Mouse (Mus musculus): ENCODE measurements at regions not wholly inside any gene's neighbourhood (a gene's known extent, or its start where the extent isn't known, plus 50 kb on each side); places are given as distances from the start of the nearest gene placed in this dataset.

- H3K4me1 ChIP-seq = peaks cover 29% of the 10 kb centered on the region
- ATAC-seq = no peak
- H3K4me3 ChIP-seq = no peak overlapping the region
- H3K36me3 ChIP-seq = no peaks in the 10 kb centered on the region
- 69% methylated on average over 9 of the region's 9 CpGs for WGBS (ENCODE audit: insufficient replicate concordance)
- H3K4me2 ChIP-seq = no peak overlapping the region
- no peak overlapping the region for H3K9ac ChIP-seq
- no peaks in the 10 kb centered on the region for H3K9me3 ChIP-seq (replicated peaks)
- peaks cover 39% of the 10 kb centered on the region for H3K27me3 ChIP-seq (replicated peaks)
- no peak overlapping the region for H3K27ac ChIP-seq
Observed at GRCm38 (mm10) chr2:116974152-116974551, 95.7 kb downstream of the Tmco5 start.

GRCm38 (mm10) chr2:116974569-116975060 lies 96.1 kb downstream of the Tmco5 start:
- H3K4me2 ChIP-seq = peak overlapping the region; percentile 75; the same call in 1 of the 2 replicates
- no peak overlapping the region for H3K9ac ChIP-seq
- H3K4me3 ChIP-seq = no peak overlapping the region
- H3K27ac ChIP-seq = no peak overlapping the region
- H3K9me3 ChIP-seq (replicated peaks) = no peaks in the 10 kb centered on the region
- H3K36me3 ChIP-seq = no peaks in the 10 kb centered on the region
- 51% methylated on average over 7 of the region's 7 CpGs for WGBS (ENCODE audit: insufficient replicate concordance)
- ATAC-seq = no peak
- peaks cover 39% of the 10 kb centered on the region for H3K27me3 ChIP-seq (replicated peaks)
- H3K4me1 ChIP-seq = peaks cover 29% of the 10 kb centered on the region

DNA sequence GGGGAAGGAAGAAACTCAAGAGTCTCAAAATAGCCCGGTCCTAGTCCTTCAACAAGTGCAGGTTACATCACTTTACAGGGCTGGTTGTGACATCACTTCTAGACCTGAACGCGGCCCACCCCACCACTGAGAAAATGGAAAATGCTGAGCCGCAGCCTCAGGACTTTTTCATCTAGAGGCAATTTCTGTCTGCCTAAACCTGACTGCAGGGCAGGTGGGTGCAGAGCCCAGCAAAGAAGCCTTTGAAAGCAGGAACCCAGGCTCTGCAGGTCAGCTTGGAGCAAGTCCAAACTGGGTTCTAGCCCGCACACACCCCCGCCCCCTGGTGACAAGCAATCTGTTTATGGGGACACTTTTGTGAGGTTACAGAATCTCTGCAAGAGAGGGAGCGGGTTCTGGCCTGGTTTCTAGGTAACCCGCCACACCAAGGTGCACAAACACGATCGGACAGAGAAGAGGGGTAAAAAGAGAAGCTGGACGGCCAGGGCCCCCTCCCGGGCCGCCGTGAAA lies 96.7 kb downstream of the Tmco5 start:
- no peak; the same call in 1 of the 2 replicates for ATAC-seq
- peak overlapping the region; percentile 59; the same call in 1 of the 2 replicates for H3K9ac ChIP-seq
- H3K9me3 ChIP-seq (replicated peaks) = no peaks in the 10 kb centered on the region
- H3K36me3 ChIP-seq = no peaks in the 10 kb centered on the region
- H3K27ac ChIP-seq = peak overlapping the region; percentile 75
- peak overlapping the region; percentile 52 for H3K4me3 ChIP-seq
- peaks cover 29% of the 10 kb centered on the region for H3K4me1 ChIP-seq
- H3K4me2 ChIP-seq = peak overlapping the region; percentile 75
- peaks cover 39% of the 10 kb centered on the region for H3K27me3 ChIP-seq (replicated peaks)
- 5% methylated on average over 14 of the region's 14 CpGs for WGBS (ENCODE audit: insufficient replicate concordance)

DNA sequence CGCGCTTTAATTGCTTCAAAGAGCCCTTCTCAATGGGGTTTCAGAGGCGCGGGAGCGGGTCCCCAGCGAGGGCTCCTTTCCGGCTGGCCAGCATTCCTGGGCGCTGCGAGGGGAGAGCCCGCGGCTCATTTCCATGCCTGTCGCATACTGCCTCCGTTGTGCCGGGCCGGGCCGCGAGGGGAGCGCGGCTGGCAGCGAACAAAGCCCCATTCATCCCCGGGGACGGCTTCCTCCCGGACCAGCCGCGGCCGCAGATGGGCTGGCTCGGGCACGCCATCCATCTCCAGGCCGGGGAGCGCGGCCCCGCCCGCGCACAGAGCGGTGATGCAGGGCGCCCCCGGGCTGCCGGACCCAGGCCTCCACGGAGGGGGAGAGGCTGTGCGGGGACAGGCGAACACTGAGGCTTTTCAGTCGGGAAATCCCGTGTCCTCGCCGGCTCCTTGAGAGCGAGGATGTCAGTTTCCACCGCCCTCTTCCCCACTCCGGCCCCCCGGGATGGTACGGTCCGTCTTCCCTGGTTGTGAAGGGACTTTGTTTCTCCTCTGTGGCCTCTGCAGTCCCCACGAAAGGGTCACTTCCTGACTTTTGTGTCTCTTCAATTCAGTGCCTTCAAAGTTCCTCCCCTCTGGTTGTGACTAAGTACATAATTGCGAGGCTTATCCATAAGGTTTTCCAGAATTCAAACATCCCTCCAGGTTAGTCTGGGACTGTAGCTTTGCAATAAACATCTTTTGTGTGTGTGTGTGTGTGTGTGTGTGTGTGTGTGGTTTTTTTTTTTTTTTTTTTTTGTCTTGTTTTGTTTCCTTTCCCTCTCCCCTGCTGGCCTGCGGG lies 97.3 kb downstream of the Tmco5 start:
- Histone ChIP-seq H3K36me3 (no peaks in the 10 kb centered on the region), H3K9me3 (replicated peaks) (no peaks in the 10 kb centered on the region), H3K4me2 (peak overlapping the region; percentile 75), H3K4me3 (peak overlapping the region; percentile 52), H3K27me3 (replicated peaks) (peaks cover 39% of the 10 kb centered on the region), H3K9ac (peak overlapping the region; percentile 59), H3K27ac (peak overlapping the region; percentile 75), H3K4me1 (peaks cover 29% of the 10 kb centered on the region)
- 1% methylated on average over 52 of the region's 54 CpGs for WGBS (ENCODE audit: insufficient replicate concordance)
- peak; percentile 63 for ATAC-seq

DNA sequence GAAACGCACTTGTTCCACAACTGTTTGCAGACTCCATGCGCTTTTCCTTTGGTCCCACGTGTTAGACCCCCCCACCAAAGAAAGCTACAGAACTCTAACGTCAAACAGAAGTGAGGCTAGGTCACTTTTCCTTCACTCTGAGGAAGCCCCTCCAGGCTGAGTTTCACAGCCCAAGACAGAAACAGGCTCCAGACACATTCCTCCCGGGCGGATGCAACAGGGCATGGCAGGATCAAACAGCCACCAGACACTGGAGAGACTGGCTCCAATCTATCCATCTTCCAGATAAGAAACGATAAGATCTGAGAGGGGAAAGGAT lies 97.9 kb downstream of the Tmco5 start:
- no peaks in the 10 kb centered on the region for H3K36me3 ChIP-seq
- 16% methylated on average over 7 of the region's 7 CpGs for WGBS (ENCODE audit: insufficient replicate concordance)
- H3K4me2 ChIP-seq = peak overlapping the region; percentile 75
- no peaks in the 10 kb centered on the region for H3K9me3 ChIP-seq (replicated peaks)
- peaks cover 39% of the 10 kb centered on the region for H3K27me3 ChIP-seq (replicated peaks)
- ATAC-seq = no peak
- peak overlapping the region; percentile 52; the same call in 1 of the 2 replicates for H3K4me3 ChIP-seq
- no peak overlapping the region for H3K9ac ChIP-seq
- peaks cover 29% of the 10 kb centered on the region for H3K4me1 ChIP-seq
- H3K27ac ChIP-seq = peak overlapping the region; percentile 75

- no peak overlapping the region for H3K4me3 ChIP-seq
- WGBS (ENCODE audit: insufficient replicate concordance) = 28% methylated on average over 9 of the region's 9 CpGs
- ATAC-seq = no peak
Observed at GRCm38 (mm10) chr2:116976951-116977503, 98.5 kb downstream of the Tmco5 start.

DNA sequence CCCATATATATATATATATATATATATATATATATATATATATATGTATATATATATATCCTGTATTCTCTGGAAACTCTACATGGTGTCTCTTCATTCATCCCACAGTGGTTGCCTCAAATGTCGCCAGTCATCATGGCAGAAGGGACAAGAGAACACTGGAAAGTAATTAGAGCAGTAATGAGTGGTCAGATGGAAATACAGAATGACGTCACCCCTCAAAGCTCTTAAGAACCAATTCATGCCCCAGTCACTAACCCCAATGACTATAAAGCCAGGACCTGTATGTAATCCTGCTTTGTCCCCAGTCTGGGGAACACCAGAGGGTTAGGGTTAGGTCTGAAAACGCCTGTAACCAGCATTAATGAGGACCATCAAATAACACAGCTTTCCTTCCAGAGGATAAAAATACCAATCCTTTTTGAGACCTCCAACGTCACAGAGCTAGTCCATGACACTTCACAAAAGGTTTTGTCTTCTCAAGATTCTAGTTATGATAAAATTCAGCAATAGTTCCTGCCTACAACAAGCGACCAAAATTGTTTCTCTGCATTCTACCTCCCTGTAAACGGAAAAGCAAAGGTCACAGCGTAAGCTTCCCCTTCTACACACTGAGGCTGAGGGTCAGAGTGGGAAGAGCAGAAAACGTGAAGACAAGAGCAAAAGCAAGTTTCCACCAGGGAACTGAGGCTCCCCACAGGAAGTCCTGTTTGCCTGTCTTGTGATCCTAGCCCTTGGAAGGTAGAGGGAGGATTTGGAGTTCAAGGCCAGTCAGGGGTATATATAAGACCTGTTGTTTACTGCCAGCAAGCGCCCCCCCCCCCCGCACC lies 99.5 kb downstream of the Tmco5 start:
- peaks cover 24% of the 10 kb centered on the region for H3K4me1 ChIP-seq
- no peak overlapping the region for H3K27ac ChIP-seq

More at GRCm38 (mm10) chr2:116976951-116977503, 98.5 kb downstream of the Tmco5 start:
- Histone ChIP-seq H3K4me1 (peaks cover 29% of the 10 kb centered on the region), H3K36me3 (no peaks in the 10 kb centered on the region), H3K4me2 (no peak overlapping the region), H3K9ac (no peak overlapping the region), H3K27ac (peak overlapping the region; percentile 51; the same call in 1 of the 2 replicates), H3K27me3 (replicated peaks) (peaks cover 39% of the 10 kb centered on the region), H3K9me3 (replicated peaks) (no peaks in the 10 kb centered on the region)

GRCm38 (mm10) chr2:116978809-116979208 lies 100.3 kb downstream of the Tmco5 start:
- Histone ChIP-seq H3K4me1 (peaks cover 19% of the 10 kb centered on the region), H3K9ac (no peak overlapping the region), H3K36me3 (no peaks in the 10 kb centered on the region), H3K27me3 (replicated peaks) (peaks cover 35% of the 10 kb centered on the region), H3K27ac (no peak overlapping the region), H3K9me3 (replicated peaks) (no peaks in the 10 kb centered on the region), H3K4me3 (no peak overlapping the region), H3K4me2 (no peak overlapping the region)
- no peak for ATAC-seq
- 61% methylated on average over 4 of the region's 4 CpGs for WGBS (ENCODE audit: insufficient replicate concordance)

More for the DNA sequence above, 99.5 kb downstream of the Tmco5 start:
- Histone ChIP-seq H3K9me3 (replicated peaks) (no peaks in the 10 kb centered on the region), H3K27me3 (replicated peaks) (peaks cover 39% of the 10 kb centered on the region), H3K9ac (no peak overlapping the region), H3K36me3 (no peaks in the 10 kb centered on the region), H3K4me3 (no peak overlapping the region), H3K4me2 (no peak overlapping the region)
- ATAC-seq = no peak
- 44% methylated on average over 10 of the region's 10 CpGs for WGBS (ENCODE audit: insufficient replicate concordance)

- Histone ChIP-seq H3K27me3 (replicated peaks) (peaks cover 25% of the 10 kb centered on the region), H3K27ac (no peak overlapping the region), H3K4me2 (no peak overlapping the region), H3K9me3 (replicated peaks) (no peaks in the 10 kb centered on the region), H3K4me1 (peaks cover 19% of the 10 kb centered on the region), H3K4me3 (no peak overlapping the region), H3K36me3 (no peaks in the 10 kb centered on the region), H3K9ac (no peak overlapping the region)
- WGBS (ENCODE audit: insufficient replicate concordance) = 22% methylated on average over 10 of the region's 10 CpGs
- no peak for ATAC-seq
Observed at GRCm38 (mm10) chr2:116979561-116980391, 101.3 kb downstream of the Tmco5 start.

- 50% methylated on average over 5 of the region's 5 CpGs for WGBS (ENCODE audit: insufficient replicate concordance)
- Histone ChIP-seq H3K4me3 (no peak overlapping the region), H3K27ac (no peak overlapping the region)
Observed at GRCm38 (mm10) chr2:116980692-116981091, 102.2 kb downstream of the Tmco5 start.

GRCm38 (mm10) chr2:116983351-116983750 lies 104.9 kb downstream of the Tmco5 start:
- Histone ChIP-seq H3K27ac (no peak overlapping the region), H3K4me2 (no peak overlapping the region), H3K9ac (no peak overlapping the region), H3K36me3 (no peaks in the 10 kb centered on the region), H3K4me1 (peaks cover 6% of the 10 kb centered on the region; the same call in 1 of the 2 replicates), H3K9me3 (replicated peaks) (no peaks in the 10 kb centered on the region), H3K27me3 (replicated peaks) (no peaks in the 10 kb centered on the region), H3K4me3 (no peak overlapping the region)
- ATAC-seq = no peak
- 70% methylated on average over 5 of the region's 5 CpGs for WGBS (ENCODE audit: insufficient replicate concordance)

More at GRCm38 (mm10) chr2:116980692-116981091, 102.2 kb downstream of the Tmco5 start:
- Histone ChIP-seq H3K4me1 (peaks cover 18% of the 10 kb centered on the region), H3K36me3 (no peaks in the 10 kb centered on the region), H3K9ac (no peak overlapping the region), H3K27me3 (replicated peaks) (peaks cover 16% of the 10 kb centered on the region), H3K9me3 (replicated peaks) (no peaks in the 10 kb centered on the region), H3K4me2 (no peak overlapping the region)
- ATAC-seq = no peak

Measured in liver, embryonic 12.5 days (tissue).